Mouse (Mus musculus) lung, postnatal 0 days (tissue): ENCODE measurements around the gene Zbtb32.

Experiments used
- CTCF ChIP-seq: IDR thresholded peaks from 2 replicates; pipeline ENCODE4 v1.5.1; 2016; ENCODE audit warnings: antibody characterized with exemption, mild to moderate bottlenecking
- EP300 ChIP-seq: IDR thresholded peaks from 2 replicates; pipeline ENCODE4 v1.6.1; 2016; ENCODE audit warnings: antibody characterized with exemption, mild to moderate bottlenecking, control low read depth

- TF ChIP-seq CTCF (no peak), EP300 (no peak)
Measured at GRCm38 (mm10) chr7:30559443-30559954, 39.2 kb downstream of the Zbtb32 start, which contains the start of gene Lin37.
